Mouse (Mus musculus) neural tube, embryonic 11.5 days (tissue): Measurements from ENCODE around the gene Gm6034. TPM values are rescaled to one million over a fixed set of nuclear protein-coding genes. Genes with fewer than 3 reads are reported as not detected.
"Not testable (repeated sequence)": the region's sequence is repeated elsewhere in the genome, so short reads cannot be mapped to it uniquely, and the experiment has no call there.

Experiments
- ATAC-seq: fragments of 200-750 bp; cut with Nextera tagmentation; 2 replicates; pipeline ENCODE4 v1.8.0; 2017; ENCODE audit warnings: moderate number of reproducible peaks, mild to moderate bottlenecking, moderate TSS enrichment, moderate library complexity; ENCODE audit not compliant: insufficient read depth, low FRiP score, low TSS enrichment
- DNase-seq: peaks from one replicate; pipeline ENCODE4 v3.0.0-alpha.2; 2015; ENCODE audit warnings: low spot score
- H3K27ac ChIP-seq: fragments of 300-500 bp; sonication (generic); 2 replicates; pipeline ENCODE4 v1.5.1; 2014; ENCODE audit warnings: low read depth, mild to moderate bottlenecking, low read length
- H3K27me3 ChIP-seq: fragments of 300-500 bp; sonication (generic); 2 replicates; pipeline ENCODE4 v1.6.1; 2014; ENCODE audit warnings: mild to moderate bottlenecking, low read length, mixed read lengths; ENCODE audit not compliant: control insufficient read depth, insufficient read depth
- H3K36me3 ChIP-seq: fragments of 300-500 bp; sonication (generic); 2 replicates; pipeline ENCODE4 v1.6.1; 2014; ENCODE audit warnings: mild to moderate bottlenecking, low read length, moderate library complexity, mixed read lengths; ENCODE audit not compliant: control insufficient read depth, insufficient read depth
- H3K4me1 ChIP-seq: fragments of 300-500 bp; sonication (generic); 2 replicates; pipeline ENCODE4 v1.6.1; 2014; ENCODE audit warnings: low read length, mixed read lengths; ENCODE audit not compliant: control insufficient read depth, insufficient read depth
- H3K4me2 ChIP-seq: fragments of 300-500 bp; sonication (generic); 2 replicates; pipeline ENCODE4 v1.6.1; 2014; ENCODE audit warnings: low read depth, mild to moderate bottlenecking, moderate library complexity
- H3K4me3 ChIP-seq: fragments of 300-500 bp; sonication (generic); 2 replicates; pipeline ENCODE4 v1.5.1; 2014; ENCODE audit warnings: low read depth, low read length
- H3K9ac ChIP-seq: fragments of 300-500 bp; sonication (generic); 2 replicates; pipeline ENCODE4 v1.6.1; 2014; ENCODE audit warnings: mild to moderate bottlenecking, low read length
- H3K9me3 ChIP-seq: fragments of 300-500 bp; sonication (generic); 2 replicates; pipeline ENCODE4 v1.6.1; 2016; ENCODE audit warnings: low read length; ENCODE audit not compliant: control insufficient read depth
- WGBS: fragments of 180-500 bp; shearing (Covaris S2); extraction: QIAGEN DNeasy Blood & Tissue Kit; methylation state at CpG from one replicate; pipeline ENCODE4 v1.1.7; 2014; 5-methylcytosine and 5-hydroxymethylcytosine counted together
- polyA plus RNA-seq: library from polyadenylated mRNA; unstranded; fragments of >200 nt; fragmentation: Nextera tagmentation; extraction: Ambion mirVana; gene quantifications from 2 replicates; pipeline ENCODE4 v1.2.1, GENCODE M21; 2014

The Gm6034 gene
- polyA plus RNA-seq, result not detected in 2 replicates

DNA sequence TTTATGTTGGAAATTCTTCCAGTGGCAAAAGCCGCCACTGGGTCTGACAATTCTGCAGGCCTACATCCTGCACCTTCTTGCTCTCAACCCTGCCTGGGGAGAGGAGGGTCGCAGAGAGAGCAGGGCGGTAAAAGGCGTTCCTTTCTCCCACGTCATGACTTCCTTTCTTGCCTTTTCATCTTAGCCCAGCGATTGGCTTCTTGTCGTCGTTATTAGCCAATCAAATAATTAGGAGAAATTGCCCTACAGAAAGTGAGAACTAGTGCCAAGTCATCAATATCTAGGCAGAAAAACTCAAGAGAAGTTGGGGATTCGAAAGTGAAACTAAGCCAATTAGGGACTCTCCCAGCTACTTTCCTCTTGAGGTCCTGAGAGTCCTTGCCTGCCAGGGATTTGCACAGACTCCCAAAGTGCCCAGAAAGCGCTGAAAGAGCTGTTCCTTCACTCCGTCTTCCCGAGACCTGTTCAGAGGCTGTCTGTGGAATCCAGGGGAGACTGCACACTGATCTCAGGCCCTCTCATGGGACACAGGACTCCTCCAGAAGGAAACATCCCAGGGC, at the start of gene Gm6034, which contains the start of gene H2-T22:
Gm6034 (plus strand) TSS at position 352 of the 560 bp plus-strand sequence.
H2-T22 (minus strand) TSS at position 138 of the 560 bp plus-strand sequence.
- not testable (repeated sequence) for H3K27me3 ChIP-seq, H3K4me1 ChIP-seq, H3K27ac ChIP-seq, H3K36me3 ChIP-seq, H3K9me3 ChIP-seq
- H3K4me3 ChIP-seq, result peak within 1 kb of the TSS; percentile 26
- 2% methylated on average over 12 of the region's 12 CpGs for WGBS
- peak within 1 kb of the TSS; percentile 51 for H3K4me2 ChIP-seq
- ATAC-seq, result peak; percentile 93
- H3K9ac ChIP-seq, result peak within 1 kb of the TSS; percentile 26
- DNase-seq, result peak; percentile 64

DNA sequence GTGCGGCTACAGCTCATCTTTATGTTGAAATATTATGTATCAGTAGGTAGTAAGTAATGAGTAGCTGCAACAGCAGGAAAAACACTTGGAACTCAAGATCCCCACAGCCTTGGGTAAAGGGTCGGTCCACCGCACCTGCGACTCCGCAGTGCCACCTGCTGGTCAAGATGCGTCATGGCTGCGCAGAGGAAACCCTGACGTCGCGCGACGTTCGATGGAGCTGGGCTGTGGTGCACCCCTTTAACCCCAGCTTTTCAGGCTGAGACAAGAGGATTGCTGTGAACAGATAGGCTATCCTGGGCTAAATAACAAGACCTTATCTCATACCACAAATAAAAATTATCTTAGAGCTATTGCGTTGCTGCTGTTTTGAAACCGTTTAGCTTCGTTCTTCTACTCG, 49.1 kb upstream of the Gm6034 start:
- Histone ChIP-seq H3K36me3 (peaks cover 7% of the 10 kb centered on the region; the same call in 1 of the 2 replicates), H3K4me2 (peak overlapping the region; percentile 25; the same call in 1 of the 2 replicates), H3K4me1 (peaks cover 4% of the 10 kb centered on the region; the same call in 1 of the 2 replicates), H3K9ac (no peak overlapping the region), H3K27ac (no peak overlapping the region), H3K9me3 (no peaks in the 10 kb centered on the region), H3K27me3 (no peaks in the 10 kb centered on the region), H3K4me3 (peak overlapping the region; percentile 12; the same call in 1 of the 2 replicates)
- WGBS, result 9% methylated on average over 17 of the region's 17 CpGs
- ATAC-seq (peak; percentile 77), DNase-seq (peak; percentile 84)

DNA sequence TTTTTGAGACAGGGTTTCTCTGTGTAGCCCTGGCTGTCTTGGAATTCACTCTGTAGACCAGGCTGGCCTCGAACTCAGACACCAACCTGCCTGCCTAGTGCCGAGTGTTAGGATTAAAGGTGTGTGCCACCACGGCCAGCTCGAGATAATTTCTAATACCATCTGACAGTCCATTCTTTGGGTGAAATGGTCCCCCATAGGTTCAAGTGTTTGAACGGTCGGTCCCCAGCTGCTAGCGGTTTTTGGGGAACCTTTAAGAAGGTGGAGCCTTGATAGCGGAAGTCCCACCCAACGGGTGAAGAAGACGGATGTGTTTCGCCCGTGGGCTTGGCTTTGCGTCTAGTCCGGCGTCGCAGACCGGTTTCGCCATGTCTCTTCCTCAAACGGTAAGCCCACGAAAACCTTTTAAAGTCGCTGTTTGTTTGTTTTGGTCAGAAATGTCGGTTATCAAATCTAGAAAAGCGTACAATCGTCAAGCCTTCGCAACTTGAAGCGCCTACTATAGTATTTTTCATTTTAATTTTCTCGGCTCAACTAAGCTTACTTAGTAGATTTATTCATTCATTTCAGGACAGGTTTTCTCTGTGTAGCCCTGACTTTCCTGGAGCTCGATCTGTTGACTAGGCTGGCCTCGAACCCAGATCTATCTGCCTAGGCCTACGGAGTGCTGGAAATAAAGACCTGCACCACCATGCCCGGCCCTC, 48.4 kb upstream of the Gm6034 start:
- Histone ChIP-seq H3K36me3 (0 out of 2 replicates have a peak, but pooled peaks cover 3% of the 10 kb centered on the region), H3K9ac (peak overlapping the region; percentile 62), H3K9me3 (no peaks in the 10 kb centered on the region), H3K4me3 (peak overlapping the region; percentile 64), H3K27ac (no peak overlapping the region), H3K4me1 (peaks cover 4% of the 10 kb centered on the region; the same call in 1 of the 2 replicates), H3K4me2 (peak overlapping the region; percentile 68), H3K27me3 (no peaks in the 10 kb centered on the region)
- peak; percentile 88 for DNase-seq
- ATAC-seq, result peak; percentile 67
- 4% methylated on average over 31 of the region's 31 CpGs for WGBS

DNA sequence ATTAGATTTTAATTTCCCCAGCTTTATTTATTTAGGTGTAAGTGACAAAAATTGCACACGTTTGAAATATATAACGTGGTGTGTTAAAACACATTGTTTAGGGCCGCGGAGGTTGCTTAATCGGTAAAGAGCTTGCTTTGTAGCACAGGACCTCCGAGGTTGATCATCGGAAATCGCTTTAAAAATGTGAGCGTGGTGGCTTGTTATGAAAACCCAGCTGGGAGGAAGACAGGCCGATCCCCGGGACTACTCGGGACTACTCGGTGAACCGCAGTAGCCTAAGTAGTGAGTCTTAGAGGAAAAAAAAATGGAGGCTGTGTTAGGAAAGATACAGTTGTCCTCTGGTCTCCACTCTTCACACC, 47.9 kb upstream of the Gm6034 start:
- H3K9me3 ChIP-seq, result no peaks in the 10 kb centered on the region
- H3K27me3 ChIP-seq, result no peaks in the 10 kb centered on the region
- ATAC-seq (no peak), DNase-seq (peak; percentile 22)
- peak overlapping the region; percentile 68 for H3K4me2 ChIP-seq
- no peaks in the 10 kb centered on the region for H3K36me3 ChIP-seq
- peaks cover 4% of the 10 kb centered on the region; the same call in 1 of the 2 replicates for H3K4me1 ChIP-seq
- no peak overlapping the region for H3K27ac ChIP-seq
- peak overlapping the region; percentile 64 for H3K4me3 ChIP-seq
- peak overlapping the region; percentile 62 for H3K9ac ChIP-seq
- WGBS, result 2% methylated on average over 14 of the region's 14 CpGs

DNA sequence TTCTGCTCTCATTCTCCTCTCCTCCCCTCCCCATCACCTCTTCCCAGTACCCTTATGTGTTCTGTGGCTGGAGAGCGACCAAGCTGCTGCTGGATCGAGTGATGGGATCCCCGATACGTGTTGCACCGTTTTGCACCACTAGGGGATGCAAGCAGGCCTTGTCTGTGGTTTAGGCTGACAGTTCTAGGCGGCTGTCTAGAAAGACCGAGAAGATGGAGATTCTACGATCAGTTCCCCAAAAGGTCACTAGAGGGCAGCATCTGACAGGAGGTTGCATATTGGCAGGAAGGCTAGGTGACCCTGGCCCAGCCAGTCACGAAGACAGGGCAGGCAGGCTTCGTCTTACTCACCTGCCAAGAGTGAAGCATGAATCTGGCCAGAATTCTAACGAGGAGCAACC, 45.8 kb upstream of the Gm6034 start:
- Histone ChIP-seq H3K4me2 (no peak overlapping the region), H3K4me1 (peaks cover 4% of the 10 kb centered on the region; the same call in 1 of the 2 replicates), H3K27me3 (no peaks in the 10 kb centered on the region), H3K27ac (no peak overlapping the region), H3K9me3 (no peaks in the 10 kb centered on the region), H3K4me3 (no peak overlapping the region), H3K9ac (no peak overlapping the region), H3K36me3 (no peaks in the 10 kb centered on the region)
- ATAC-seq (peak; percentile 64), DNase-seq (peak; percentile 89)
- 3% methylated on average over 11 of the region's 11 CpGs for WGBS

DNA sequence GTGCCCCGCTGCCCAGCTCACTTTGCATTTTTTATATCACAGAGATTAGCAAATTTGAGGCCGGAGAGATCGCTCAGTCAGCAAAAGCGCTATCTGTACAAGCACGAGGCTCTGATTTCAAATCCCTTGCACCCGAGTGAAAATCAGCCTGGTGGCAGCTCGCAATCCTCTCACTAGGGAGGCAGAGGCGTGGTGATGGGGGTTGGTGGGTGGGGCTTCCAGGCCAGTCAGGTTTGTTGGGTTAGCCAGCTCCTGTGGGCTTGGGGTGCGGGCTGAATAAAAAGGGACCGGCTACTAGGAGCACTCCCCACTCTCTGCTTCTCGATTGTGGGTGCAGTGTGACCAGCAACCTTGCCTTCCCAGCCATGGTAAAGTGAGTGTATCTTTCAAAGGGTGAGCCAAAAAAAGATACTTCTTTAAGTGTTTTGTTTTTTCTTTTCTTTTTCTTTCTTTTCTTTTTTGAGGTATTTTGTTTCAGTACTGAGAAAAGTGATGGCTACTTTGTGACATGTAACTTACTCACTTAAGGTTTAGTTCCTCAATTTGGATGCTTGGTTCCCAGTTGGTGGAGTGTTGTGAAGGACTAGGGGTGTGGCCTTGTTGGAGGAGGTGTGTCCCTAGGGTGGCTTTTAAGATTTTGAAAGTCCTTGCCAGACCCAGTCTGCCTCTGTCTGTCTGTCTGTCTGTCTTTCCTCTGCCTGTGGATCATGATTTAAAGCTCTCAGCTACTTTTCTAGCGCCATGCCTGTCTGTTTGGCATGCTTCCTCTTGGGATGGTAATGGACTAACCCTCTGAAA, 44.8 kb upstream of the Gm6034 start:
- Histone ChIP-seq H3K9me3 (no peaks in the 10 kb centered on the region), H3K9ac (no peak overlapping the region), H3K27ac (no peak overlapping the region), H3K4me3 (no peak overlapping the region), H3K27me3 (no peaks in the 10 kb centered on the region), H3K4me2 (no peak overlapping the region), H3K36me3 (no peaks in the 10 kb centered on the region), H3K4me1 (peaks cover 4% of the 10 kb centered on the region; the same call in 1 of the 2 replicates)
- no peak for DNase-seq
- 58% methylated on average over 12 of the region's 12 CpGs for WGBS
- no peak for ATAC-seq

DNA sequence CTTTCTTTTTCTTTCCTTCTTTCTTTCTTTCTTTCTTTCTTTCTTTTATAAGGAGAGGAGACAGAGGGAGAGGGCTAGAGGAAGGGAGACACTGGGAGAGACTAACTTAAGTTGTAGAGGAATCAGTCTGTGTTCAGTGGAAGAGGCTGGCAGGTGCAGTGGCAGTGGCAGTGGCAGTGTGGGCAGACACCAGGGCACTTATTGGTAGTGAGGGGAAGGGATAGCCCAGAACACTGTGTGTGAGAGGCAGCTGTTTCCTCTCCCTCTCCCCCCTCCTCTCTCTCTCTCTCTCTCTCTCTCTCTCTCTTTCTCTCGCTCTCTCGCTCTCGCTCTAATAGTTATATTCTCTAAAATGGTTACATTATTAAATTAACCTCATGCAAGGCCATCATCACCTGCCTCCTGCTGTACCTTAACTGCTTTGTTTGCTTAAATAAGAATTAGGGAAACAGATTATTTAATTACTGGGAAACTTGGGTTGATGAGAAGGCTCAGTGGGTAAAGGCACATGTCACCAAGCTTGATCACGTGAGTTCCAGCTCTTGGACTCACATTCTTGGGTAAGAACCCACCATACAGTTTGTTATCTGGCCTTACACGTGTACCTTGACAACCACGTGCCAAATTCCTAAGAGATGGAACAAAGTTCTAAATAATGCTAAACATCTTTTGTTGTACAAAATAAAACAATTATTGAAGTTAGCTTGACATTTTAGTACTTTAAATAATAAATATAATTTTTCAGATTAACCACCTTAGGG, 44.0 kb upstream of the Gm6034 start:
- 92% methylated on average over 6 of the region's 6 CpGs for WGBS
- Histone ChIP-seq H3K9ac (no peak overlapping the region), H3K4me3 (no peak overlapping the region), H3K27ac (no peak overlapping the region), H3K4me1 (peaks cover 4% of the 10 kb centered on the region; the same call in 1 of the 2 replicates), H3K9me3 (no peaks in the 10 kb centered on the region), H3K36me3 (no peaks in the 10 kb centered on the region), H3K27me3 (no peaks in the 10 kb centered on the region), H3K4me2 (no peak overlapping the region)
- DNase-seq (no peak), ATAC-seq (no peak)

DNA sequence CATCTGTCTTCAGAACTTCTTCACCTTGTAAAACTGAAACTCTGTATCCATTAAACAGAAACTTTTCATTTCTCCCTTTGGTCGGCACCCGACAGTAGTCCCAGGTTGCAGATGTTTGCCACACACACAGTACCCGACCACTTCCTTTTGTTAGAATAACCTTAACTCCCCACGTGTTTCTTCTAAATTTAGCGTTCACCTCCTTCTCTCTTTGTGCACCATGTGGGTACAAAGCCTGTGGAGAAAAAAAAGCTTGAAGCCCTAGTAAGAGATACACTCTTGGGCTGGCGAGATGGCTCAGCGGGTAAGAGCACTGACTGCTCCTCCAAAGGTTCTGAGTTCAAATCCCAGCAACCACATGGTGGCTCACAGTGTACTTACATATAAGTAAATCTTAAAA, 43.4 kb upstream of the Gm6034 start:
- WGBS, result 92% methylated on average over 7 of the region's 7 CpGs
- Histone ChIP-seq H3K27ac (no peak overlapping the region), H3K4me3 (no peak overlapping the region), H3K9ac (no peak overlapping the region), H3K9me3 (no peaks in the 10 kb centered on the region), H3K27me3 (no peaks in the 10 kb centered on the region), H3K4me2 (no peak overlapping the region), H3K36me3 (no peaks in the 10 kb centered on the region), H3K4me1 (peaks cover 4% of the 10 kb centered on the region; the same call in 1 of the 2 replicates)
- DNase-seq (no peak), ATAC-seq (no peak)
